Mouse (Mus musculus): Measurements from ENCODE around the gene Fam49a.

DNA sequence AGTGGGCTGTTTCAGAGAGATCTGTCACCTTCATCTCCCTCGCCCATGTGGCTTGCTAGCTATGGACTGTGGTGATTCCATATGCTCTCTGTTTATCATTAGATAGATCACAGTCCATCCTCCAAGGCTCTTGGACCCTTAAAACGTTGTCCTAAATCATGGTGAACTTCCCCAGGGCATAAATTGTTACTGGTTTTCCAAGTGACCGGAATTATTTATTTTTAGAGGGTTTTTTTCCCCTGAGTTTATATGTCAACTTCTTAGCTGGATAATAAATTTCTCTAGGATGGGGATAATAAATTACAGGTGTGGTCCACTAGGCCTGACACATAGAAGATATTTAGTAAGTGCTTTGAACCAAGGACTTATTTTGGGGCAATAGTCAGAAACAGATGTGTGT is 48.4 kb upstream of the Fam49a start:
- TF ChIP-seq POLR2A (IDR thresholded peaks at IDR 0.05; ENCODE audit: borderline replicate concordance, control insufficient read depth, low read depth, low read length) (no peak), CTCF (IDR thresholded peaks at IDR 0.05; ENCODE audit: control insufficient read depth, insufficient read depth, low read length) (no peak)
